In genomic region chr11:85675244-85675643, GRCm38 (mm10) we compare ENCODE assay signal across 12 mouse cellular contexts.
DNase-seq lines count a peak whose midpoint lies in the region; ATAC-seq and TF ChIP-seq lines count a peak whose summit lies in the region.
"Had no signal": no experiment of that assay in that cellular context is flagged by ENCODE, and none has a peak within 500 bp of the region (broad histone marks: within the 10 kb centered on the region; RNA-seq: fewer than 3 reads in every experiment).

No protein-coding gene starts in this region.

- ATAC-seq in stomach, embryonic 15.5 days (ENCODE audit: insufficient read depth, low FRiP score, low read depth) = no peak
- ATAC-seq in granulocyte monocyte progenitor cell, adult 5-6 weeks (replicated peaks; ENCODE audit: poor library complexity, severe bottlenecking) = no peak
- ATAC-seq: hindbrain, postnatal 0 days had no signal

- H3K4me3 ChIP-seq in heart, embryonic 10.5 days = no peak overlapping the region
- no peak overlapping the region for H3K4me3 ChIP-seq in lung, adult 2 months (replicated peaks; ENCODE audit: extremely low read depth, low read depth, low read length)
- H3K4me3 ChIP-seq in limb, embryonic 10.5 days = no peak overlapping the region
- H3K4me3 ChIP-seq in stomach, embryonic 15.5 days (replicated peaks) = no peak overlapping the region
- H3K4me3 ChIP-seq: heart, embryonic 13.5 days had no signal

- 0 out of 2 replicates have a peak overlapping the region, but pooled peaks have one; percentile 18 for H3K27ac ChIP-seq in heart, embryonic 10.5 days
- H3K27ac ChIP-seq in limb, embryonic 10.5 days = peak overlapping the region; percentile 58; the same call in 1 of the 2 replicates
- H3K27ac ChIP-seq in stomach, embryonic 15.5 days = peak overlapping the region; percentile 57
- H3K27ac ChIP-seq: heart, embryonic 13.5 days had no signal

- H3K9ac ChIP-seq in stomach, embryonic 15.5 days = no peak overlapping the region
- H3K9ac ChIP-seq: heart, embryonic 13.5 days had no signal

- no peaks in the 10 kb centered on the region for H3K9me3 ChIP-seq in heart, embryonic 10.5 days
- no peaks in the 10 kb centered on the region for H3K9me3 ChIP-seq in limb, embryonic 10.5 days (replicated peaks)
- H3K9me3 ChIP-seq in stomach, embryonic 15.5 days = no peaks in the 10 kb centered on the region
- H3K9me3 ChIP-seq: heart, embryonic 13.5 days had no signal

- H3K4me1 ChIP-seq in heart, embryonic 10.5 days = peaks cover 13% of the 10 kb centered on the region
- peaks cover 12% of the 10 kb centered on the region for H3K4me1 ChIP-seq in lung, adult 2 months (ENCODE audit: control insufficient read depth, insufficient read depth, low read length)
- peaks cover 62% of the 10 kb centered on the region for H3K4me1 ChIP-seq in limb, embryonic 10.5 days
- 0 out of 2 replicates have a peak, but pooled peaks cover 4% of the 10 kb centered on the region for H3K4me1 ChIP-seq in stomach, embryonic 15.5 days

- TF ChIP-seq POLR2A in lung, adult 2 months (IDR thresholded peaks at IDR 0.05; ENCODE audit: borderline replicate concordance, extremely low read depth, low read depth, low read length) = no peak

- H3K27me3 ChIP-seq in heart, embryonic 10.5 days (ENCODE audit: insufficient read depth, poor library complexity, severe bottlenecking) = no peaks in the 10 kb centered on the region
- H3K27me3 ChIP-seq in limb, embryonic 10.5 days (ENCODE audit: low read depth, poor library complexity, severe bottlenecking) = peaks cover 28% of the 10 kb centered on the region
- H3K27me3 ChIP-seq in stomach, embryonic 15.5 days (replicated peaks) = no peaks in the 10 kb centered on the region

- TF ChIP-seq CTCF in lung, adult 2 months (IDR thresholded peaks at IDR 0.05; ENCODE audit: insufficient read depth, low read length) = no peak

- 48% methylated on average over 4 of the region's 4 CpGs for WGBS in heart, embryonic 10.5 days
- 30% methylated on average over 4 of the region's 4 CpGs for WGBS in lung, adult 2 months
- 19% methylated on average over 4 of the region's 4 CpGs for WGBS in limb, embryonic 10.5 days
- 39% methylated on average over 4 of the region's 4 CpGs for WGBS in stomach, embryonic 15.5 days

- H3K36me3 ChIP-seq in heart, embryonic 10.5 days = no peaks in the 10 kb centered on the region
- no peaks in the 10 kb centered on the region for H3K36me3 ChIP-seq in limb, embryonic 10.5 days
- H3K36me3 ChIP-seq in stomach, embryonic 15.5 days = no peaks in the 10 kb centered on the region
- H3K36me3 ChIP-seq: heart, embryonic 13.5 days had no signal

- no peak overlapping the region for H3K4me2 ChIP-seq in stomach, embryonic 15.5 days
- H3K4me2 ChIP-seq: heart, embryonic 13.5 days had no signal

- no peak for DNase-seq in heart, embryonic 10.5 days (ENCODE audit: low spot score)
- no peak for DNase-seq in heart, adult 18-20 months
- DNase-seq in lung, adult 18-20 months = peak; percentile 18 to 44
- no peak for DNase-seq in lung, adult 2 months
- no peak for DNase-seq in limb, embryonic 10.5 days (ENCODE audit: low spot score)
- DNase-seq in right cerebral cortex, adult 18-20 months = no peak
- DNase-seq: cerebellum, adult 2 months; right cerebral cortex, postnatal 14 days had no signal

Comparison
In these comparisons a context has a peak if more than half of its experiments do, and no peak if none do; other contexts are left out.
1. DNase-seq: peak in lung, adult 18-20 months (2 of 2); none in heart, embryonic 10.5 days (single experiment), heart, adult 18-20 months (0 of 2), lung, adult 2 months (single experiment), limb, embryonic 10.5 days (single experiment) and right cerebral cortex, adult 18-20 months (single experiment).
2. Peak in every context shown above with its lines, with median percentiles within 50 percentile points of each other: H3K27ac ChIP-seq.